Mouse (Mus musculus) heart, embryonic 12.5 days (tissue): ENCODE data around the gene 4430402I18Rik. TPM values are rescaled to one million over a fixed set of nuclear protein-coding genes. Genes with fewer than 3 reads are reported as not detected.

Source experiments
- ATAC-seq: fragments of 200-750 bp; cut with Nextera tagmentation; 2 replicates; pipeline ENCODE4 v1.8.0; 2017; ENCODE audit warnings: moderate TSS enrichment, moderate library complexity; ENCODE audit not compliant: insufficient number of reproducible peaks, low FRiP score
- H3K27ac ChIP-seq: fragments of 300-500 bp; sonication (generic); 2 replicates; pipeline ENCODE4 v1.5.1; 2016; ENCODE audit warnings: mild to moderate bottlenecking, moderate library complexity; ENCODE audit not compliant: poor library complexity, severe bottlenecking
- H3K27me3 ChIP-seq: fragments of 300-500 bp; sonication (generic); replicated peaks from 2 replicates; pipeline ENCODE4 v1.6.1; 2016; ENCODE audit warnings: mild to moderate bottlenecking, moderate library complexity
- H3K36me3 ChIP-seq: fragments of 300-500 bp; sonication (generic); 2 replicates; pipeline ENCODE4 v1.6.1; 2016; ENCODE audit warnings: mild to moderate bottlenecking, moderate library complexity
- H3K4me1 ChIP-seq: fragments of 300-500 bp; sonication (generic); replicated peaks from 2 replicates; pipeline ENCODE4 v1.6.1; 2016; ENCODE audit warnings: mild to moderate bottlenecking
- H3K4me2 ChIP-seq: fragments of 300-500 bp; sonication (generic); 2 replicates; pipeline ENCODE4 v1.6.1; 2016; ENCODE audit warnings: mild to moderate bottlenecking, moderate library complexity
- H3K4me3 ChIP-seq: fragments of 300-500 bp; sonication (generic); 2 replicates; pipeline ENCODE4 v1.5.1; 2016; ENCODE audit warnings: mild to moderate bottlenecking
- H3K9ac ChIP-seq: fragments of 300-500 bp; sonication (generic); 2 replicates; pipeline ENCODE4 v1.6.1; 2016; ENCODE audit warnings: mild to moderate bottlenecking, moderate library complexity
- H3K9me3 ChIP-seq: fragments of 300-500 bp; sonication (generic); replicated peaks from 2 replicates; pipeline ENCODE4 v1.6.1; 2016; ENCODE audit warnings: mild to moderate bottlenecking, moderate library complexity
- WGBS: fragments of 180-500 bp; shearing (Covaris S2); methylation state at CpG from one replicate; pipeline ENCODE4 v1.1.7; 2016; 5-methylcytosine and 5-hydroxymethylcytosine counted together
- polyA plus RNA-seq: library from polyadenylated mRNA; unstranded; fragments of >200 nt; fragmentation: Nextera tagmentation; extraction: Ambion mirVana; gene quantifications from 2 replicates; pipeline ENCODE4 v1.2.1, GENCODE M21; 2016

4430402I18Rik gene
- polyA plus RNA-seq, 1 experiment from 2014 or later, result 6.0 TPM

- H3K27me3 ChIP-seq, result no peaks in the 10 kb centered on the region
- no peak overlapping the region for H3K4me2 ChIP-seq
- no peak for ATAC-seq
- H3K9me3 ChIP-seq, result no peaks in the 10 kb centered on the region
- peaks cover 14% of the 10 kb centered on the region for H3K4me1 ChIP-seq
- 0 out of 2 replicates have a peak overlapping the region, but pooled peaks have one; percentile 3 for H3K27ac ChIP-seq
- no peaks in the 10 kb centered on the region for H3K36me3 ChIP-seq
- WGBS, result 6% methylated on average over 4 of the region's 4 CpGs
- H3K4me3 ChIP-seq, result no peak overlapping the region
- no peak overlapping the region for H3K9ac ChIP-seq
Observed at GRCm38 (mm10) chr19:28927396-28927795, 40.2 kb downstream of the 4430402I18Rik start.

GRCm38 (mm10) chr19:28926366-28926765, 41.2 kb downstream of the 4430402I18Rik start:
- no peaks in the 10 kb centered on the region for H3K27me3 ChIP-seq
- WGBS, result 87% methylated on average over 5 of the region's 5 CpGs

GRCm38 (mm10) chr19:28917839-28918238, 49.8 kb downstream of the 4430402I18Rik start:
- no peak for ATAC-seq
- Histone ChIP-seq H3K36me3 (no peaks in the 10 kb centered on the region), H3K27ac (no peak overlapping the region), H3K4me2 (no peak overlapping the region), H3K9ac (no peak overlapping the region), H3K4me3 (no peak overlapping the region), H3K27me3 (no peaks in the 10 kb centered on the region), H3K9me3 (no peaks in the 10 kb centered on the region), H3K4me1 (peaks cover 11% of the 10 kb centered on the region; the same call in 1 of the 2 replicates)
- WGBS, result 71% methylated on average over 5 of the region's 5 CpGs

More at GRCm38 (mm10) chr19:28926366-28926765, 41.2 kb downstream of the 4430402I18Rik start:
- ATAC-seq, result no peak
- no peaks in the 10 kb centered on the region for H3K9me3 ChIP-seq
- no peak overlapping the region for H3K27ac ChIP-seq
- H3K4me1 ChIP-seq, result peaks cover 14% of the 10 kb centered on the region
- H3K36me3 ChIP-seq, result no peaks in the 10 kb centered on the region
- H3K4me3 ChIP-seq, result no peak overlapping the region
- H3K9ac ChIP-seq, result no peak overlapping the region
- no peak overlapping the region for H3K4me2 ChIP-seq

GRCm38 (mm10) chr19:28916492-28916891, 51.1 kb downstream of the 4430402I18Rik start:
- WGBS, result 54% methylated on average over 4 of the region's 4 CpGs
- Histone ChIP-seq H3K4me3 (no peak overlapping the region), H3K4me2 (no peak overlapping the region), H3K4me1 (peaks cover 11% of the 10 kb centered on the region; the same call in 1 of the 2 replicates), H3K36me3 (no peaks in the 10 kb centered on the region), H3K27ac (no peak overlapping the region), H3K27me3 (no peaks in the 10 kb centered on the region), H3K9me3 (no peaks in the 10 kb centered on the region), H3K9ac (no peak overlapping the region)
- ATAC-seq, result no peak

- no peaks in the 10 kb centered on the region for H3K36me3 ChIP-seq
- H3K4me1 ChIP-seq, result peaks cover 11% of the 10 kb centered on the region; the same call in 1 of the 2 replicates
- ATAC-seq, result no peak
- H3K4me2 ChIP-seq, result no peak overlapping the region
- H3K27ac ChIP-seq, result no peak overlapping the region
- no peak overlapping the region for H3K9ac ChIP-seq
- 79% methylated on average over 2 of the region's 2 CpGs for WGBS
- H3K4me3 ChIP-seq, result no peak overlapping the region
- no peaks in the 10 kb centered on the region for H3K27me3 ChIP-seq
- no peaks in the 10 kb centered on the region for H3K9me3 ChIP-seq
Observed at GRCm38 (mm10) chr19:28915602-28916250, 51.9 kb downstream of the 4430402I18Rik start.

GRCm38 (mm10) chr19:28914598-28914997, 53.0 kb downstream of the 4430402I18Rik start:
- H3K9ac ChIP-seq, result no peak overlapping the region
- H3K4me1 ChIP-seq, result peaks cover 11% of the 10 kb centered on the region; the same call in 1 of the 2 replicates
- no peak overlapping the region for H3K4me2 ChIP-seq
- WGBS, result 73% methylated on average over 6 of the region's 6 CpGs
- no peak overlapping the region for H3K27ac ChIP-seq
- no peaks in the 10 kb centered on the region for H3K36me3 ChIP-seq
- H3K4me3 ChIP-seq, result no peak overlapping the region
- H3K27me3 ChIP-seq, result no peaks in the 10 kb centered on the region
- H3K9me3 ChIP-seq, result no peaks in the 10 kb centered on the region
- ATAC-seq, result no peak

- ATAC-seq, result no peak
- Histone ChIP-seq H3K27me3 (no peaks in the 10 kb centered on the region), H3K9me3 (no peaks in the 10 kb centered on the region), H3K4me2 (no peak overlapping the region), H3K4me1 (peaks cover 6% of the 10 kb centered on the region; the same call in 1 of the 2 replicates), H3K4me3 (no peak overlapping the region), H3K36me3 (no peaks in the 10 kb centered on the region), H3K9ac (no peak overlapping the region), H3K27ac (no peak overlapping the region)
- WGBS, result 79% methylated on average over 9 of the region's 9 CpGs
Observed at GRCm38 (mm10) chr19:28908693-28909092, 58.9 kb downstream of the 4430402I18Rik start.

GRCm38 (mm10) chr19:28908186-28908585, 59.4 kb downstream of the 4430402I18Rik start:
- ATAC-seq, result no peak
- WGBS, result 72% methylated on average over 4 of the region's 4 CpGs

GRCm38 (mm10) chr19:28903536-28904119, 64.0 kb downstream of the 4430402I18Rik start:
- Histone ChIP-seq H3K27ac (no peak overlapping the region), H3K9me3 (no peaks in the 10 kb centered on the region), H3K27me3 (no peaks in the 10 kb centered on the region), H3K9ac (no peak overlapping the region), H3K36me3 (no peaks in the 10 kb centered on the region), H3K4me3 (no peak overlapping the region), H3K4me2 (no peak overlapping the region), H3K4me1 (peaks cover 6% of the 10 kb centered on the region; the same call in 1 of the 2 replicates)
- ATAC-seq, result no peak
- 82% methylated on average over 8 of the region's 8 CpGs for WGBS

More at GRCm38 (mm10) chr19:28908186-28908585, 59.4 kb downstream of the 4430402I18Rik start:
- H3K4me1 ChIP-seq, result peaks cover 6% of the 10 kb centered on the region; the same call in 1 of the 2 replicates
- H3K4me2 ChIP-seq, result no peak overlapping the region
- H3K9ac ChIP-seq, result no peak overlapping the region
- H3K27me3 ChIP-seq, result no peaks in the 10 kb centered on the region
- no peak overlapping the region for H3K27ac ChIP-seq
- H3K4me3 ChIP-seq, result no peak overlapping the region
- H3K36me3 ChIP-seq, result no peaks in the 10 kb centered on the region
- H3K9me3 ChIP-seq, result no peaks in the 10 kb centered on the region

- 81% methylated on average over 4 of the region's 4 CpGs for WGBS
- H3K4me1 ChIP-seq, result peaks cover 6% of the 10 kb centered on the region; the same call in 1 of the 2 replicates
Observed at GRCm38 (mm10) chr19:28902806-28903205, 64.8 kb downstream of the 4430402I18Rik start.

GRCm38 (mm10) chr19:28902111-28902510, 65.5 kb downstream of the 4430402I18Rik start:
- ATAC-seq, result no peak
- no peak overlapping the region for H3K9ac ChIP-seq
- H3K4me3 ChIP-seq, result no peak overlapping the region
- no peak overlapping the region for H3K27ac ChIP-seq
- H3K36me3 ChIP-seq, result no peaks in the 10 kb centered on the region
- peaks cover 6% of the 10 kb centered on the region; the same call in 1 of the 2 replicates for H3K4me1 ChIP-seq
- H3K9me3 ChIP-seq, result no peaks in the 10 kb centered on the region
- H3K27me3 ChIP-seq, result no peaks in the 10 kb centered on the region
- WGBS, result 66% methylated on average over 2 of the region's 2 CpGs
- no peak overlapping the region for H3K4me2 ChIP-seq

More at GRCm38 (mm10) chr19:28902806-28903205, 64.8 kb downstream of the 4430402I18Rik start:
- Histone ChIP-seq H3K27ac (no peak overlapping the region), H3K36me3 (no peaks in the 10 kb centered on the region), H3K4me3 (no peak overlapping the region), H3K27me3 (no peaks in the 10 kb centered on the region), H3K9ac (no peak overlapping the region), H3K9me3 (no peaks in the 10 kb centered on the region), H3K4me2 (no peak overlapping the region)
- no peak for ATAC-seq
